Mouse (Mus musculus) heart, embryonic 12.5 days (tissue): ENCODE measurements around the gene Aox3. TPM values are rescaled to one million over a fixed set of nuclear protein-coding genes. Genes with fewer than 3 reads are reported as not detected.
A peak's percentile ranks its signal among the peaks of the same experiment; 100 is the strongest.

Source experiments
- ATAC-seq: fragments of 200-750 bp; cut with Nextera tagmentation; 2 replicates; pipeline ENCODE4 v1.8.0; 2017; ENCODE audit warnings: moderate TSS enrichment, moderate library complexity; ENCODE audit not compliant: insufficient number of reproducible peaks, low FRiP score
- H3K27ac ChIP-seq: fragments of 300-500 bp; sonication (generic); 2 replicates; pipeline ENCODE4 v1.5.1; 2016; ENCODE audit warnings: mild to moderate bottlenecking, moderate library complexity; ENCODE audit not compliant: poor library complexity, severe bottlenecking
- H3K27me3 ChIP-seq: fragments of 300-500 bp; sonication (generic); replicated peaks from 2 replicates; pipeline ENCODE4 v1.6.1; 2016; ENCODE audit warnings: mild to moderate bottlenecking, moderate library complexity
- H3K36me3 ChIP-seq: fragments of 300-500 bp; sonication (generic); 2 replicates; pipeline ENCODE4 v1.6.1; 2016; ENCODE audit warnings: mild to moderate bottlenecking, moderate library complexity
- H3K4me1 ChIP-seq: fragments of 300-500 bp; sonication (generic); replicated peaks from 2 replicates; pipeline ENCODE4 v1.6.1; 2016; ENCODE audit warnings: mild to moderate bottlenecking
- H3K4me2 ChIP-seq: fragments of 300-500 bp; sonication (generic); 2 replicates; pipeline ENCODE4 v1.6.1; 2016; ENCODE audit warnings: mild to moderate bottlenecking, moderate library complexity
- H3K4me3 ChIP-seq: fragments of 300-500 bp; sonication (generic); 2 replicates; pipeline ENCODE4 v1.5.1; 2016; ENCODE audit warnings: mild to moderate bottlenecking
- H3K9ac ChIP-seq: fragments of 300-500 bp; sonication (generic); 2 replicates; pipeline ENCODE4 v1.6.1; 2016; ENCODE audit warnings: mild to moderate bottlenecking, moderate library complexity
- H3K9me3 ChIP-seq: fragments of 300-500 bp; sonication (generic); replicated peaks from 2 replicates; pipeline ENCODE4 v1.6.1; 2016; ENCODE audit warnings: mild to moderate bottlenecking, moderate library complexity
- WGBS: fragments of 180-500 bp; shearing (Covaris S2); methylation state at CpG from one replicate; pipeline ENCODE4 v1.1.7; 2016; 5-methylcytosine and 5-hydroxymethylcytosine counted together
- polyA plus RNA-seq: library from polyadenylated mRNA; unstranded; fragments of >200 nt; fragmentation: Nextera tagmentation; extraction: Ambion mirVana; gene quantifications from 2 replicates; pipeline ENCODE4 v1.2.1, GENCODE M21; 2016

Gene Aox3
- polyA plus RNA-seq, 1 experiment from 2014 or later: not detected

DNA sequence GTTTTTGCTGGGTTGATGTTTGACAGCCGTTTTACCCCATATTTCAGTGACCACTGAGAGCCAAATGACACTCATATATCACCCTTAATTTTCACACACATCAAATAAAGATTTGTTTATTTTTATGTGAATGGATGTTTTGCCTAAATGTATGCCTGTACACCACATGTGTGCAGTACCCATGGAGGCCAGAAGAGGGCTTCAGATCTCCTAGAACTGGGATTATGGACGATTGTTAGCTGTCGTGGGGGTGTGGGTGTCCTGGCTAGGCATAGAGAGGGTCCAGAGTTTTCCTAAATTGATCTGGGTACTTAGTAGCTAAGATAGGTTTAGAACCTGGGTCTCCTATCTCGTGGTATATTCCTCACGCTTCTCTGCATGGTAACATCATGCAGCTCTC is 27.7 kb downstream of the Aox3 start:
- Histone ChIP-seq H3K27ac (no peak overlapping the region), H3K36me3 (no peaks in the 10 kb centered on the region), H3K9ac (no peak overlapping the region), H3K4me3 (no peak overlapping the region), H3K27me3 (no peaks in the 10 kb centered on the region; the same call in 1 of the 2 replicates), H3K4me1 (0 out of 2 replicates have a peak, but pooled peaks cover 4% of the 10 kb centered on the region), H3K9me3 (peaks cover 8% of the 10 kb centered on the region; the same call in 1 of the 2 replicates), H3K4me2 (no peak overlapping the region)
- no peak for ATAC-seq
- 78% methylated on average over 5 of the region's 5 CpGs for WGBS

DNA sequence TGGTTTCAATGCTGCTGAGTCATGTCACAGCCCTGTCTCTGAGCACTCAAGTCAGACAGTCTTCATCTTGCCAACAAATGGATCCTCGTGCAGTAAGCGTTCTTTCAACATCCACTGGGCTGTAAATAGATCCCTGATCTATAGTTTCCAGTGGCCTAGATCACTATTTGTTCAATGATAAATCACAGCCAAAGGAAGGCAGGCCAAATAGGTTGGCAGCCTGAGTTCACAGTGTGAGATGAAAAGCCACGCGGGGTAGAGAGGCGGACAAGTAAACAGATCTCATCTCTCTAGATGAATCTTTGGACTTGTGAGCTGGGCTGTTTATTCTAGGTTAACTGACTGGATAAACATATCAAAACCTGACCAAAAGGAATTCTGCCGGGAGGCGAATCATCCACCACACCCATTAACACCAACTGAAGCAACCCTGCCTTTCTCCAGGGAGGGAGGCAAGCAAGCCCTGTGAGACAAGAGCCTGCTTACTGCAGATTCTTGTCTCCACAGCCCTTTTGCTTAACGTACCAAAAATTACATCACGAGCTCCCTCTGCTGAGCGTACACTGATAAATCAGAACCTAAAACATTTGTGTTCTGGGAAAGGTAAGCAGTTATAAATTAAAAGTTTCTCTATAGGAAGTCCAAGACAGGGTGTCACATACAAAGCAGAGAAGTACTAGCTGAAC is 31.6 kb downstream of the Aox3 start:
- no peaks in the 10 kb centered on the region for H3K4me1 ChIP-seq
- 58% methylated on average over 10 of the region's 10 CpGs for WGBS

DNA sequence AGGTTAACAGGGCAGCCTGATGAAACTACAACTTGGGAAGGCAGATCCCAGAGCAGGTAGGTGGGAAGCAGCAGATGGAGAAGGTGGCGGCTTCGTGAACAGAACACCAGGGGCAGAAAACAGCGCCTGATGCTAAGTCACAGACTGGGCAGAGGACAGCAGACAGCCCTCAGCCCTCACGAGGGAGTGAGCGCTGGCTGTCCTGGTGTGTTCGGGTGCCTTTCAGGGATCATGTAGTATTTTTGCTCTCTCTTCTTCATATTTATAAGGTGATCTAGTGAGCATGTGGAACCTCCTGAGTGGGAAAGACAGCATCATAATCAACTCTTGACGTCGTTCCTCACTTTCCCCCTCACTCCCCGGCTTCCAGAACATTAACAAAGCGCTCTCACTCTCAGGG is 33.1 kb downstream of the Aox3 start:
- no peak overlapping the region for H3K4me2 ChIP-seq
- H3K27me3 ChIP-seq: no peaks in the 10 kb centered on the region; the same call in none of the 2 replicates
- no peak for ATAC-seq
- H3K9me3 ChIP-seq: no peaks in the 10 kb centered on the region
- no peaks in the 10 kb centered on the region for H3K36me3 ChIP-seq
- no peak overlapping the region for H3K4me3 ChIP-seq
- no peaks in the 10 kb centered on the region for H3K4me1 ChIP-seq
- no peak overlapping the region for H3K27ac ChIP-seq
- 83% methylated on average over 10 of the region's 10 CpGs for WGBS
- H3K9ac ChIP-seq: no peak overlapping the region

More for the DNA sequence above, 31.6 kb downstream of the Aox3 start:
- Histone ChIP-seq H3K4me3 (no peak overlapping the region), H3K27ac (no peak overlapping the region), H3K27me3 (no peaks in the 10 kb centered on the region; the same call in none of the 2 replicates), H3K4me2 (no peak overlapping the region), H3K9ac (no peak overlapping the region), H3K36me3 (no peaks in the 10 kb centered on the region), H3K9me3 (peaks cover 1% of the 10 kb centered on the region; the same call in 1 of the 2 replicates)
- ATAC-seq: no peak

DNA sequence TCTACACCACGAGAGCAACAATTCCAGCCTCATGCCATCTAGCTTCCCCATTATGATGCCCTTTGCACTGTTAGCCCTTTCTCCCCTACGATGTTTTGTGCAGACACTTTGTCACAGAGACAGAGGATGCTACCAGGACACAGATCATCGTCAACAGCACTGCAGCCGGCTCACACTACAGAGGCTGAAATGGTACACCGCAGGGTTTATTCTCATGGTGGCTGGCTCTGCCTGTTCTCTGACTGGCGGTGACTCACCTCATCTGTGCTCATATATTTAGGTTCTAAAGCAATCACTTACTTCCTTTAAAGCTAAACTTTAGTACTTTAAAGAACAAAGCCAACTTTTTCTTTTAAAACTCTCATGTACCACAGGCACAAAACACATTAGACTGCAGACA is 34.8 kb downstream of the Aox3 start:
- H3K4me1 ChIP-seq: no peaks in the 10 kb centered on the region
- ATAC-seq: no peak
- no peak overlapping the region for H3K9ac ChIP-seq
- 68% methylated on average over 6 of the region's 6 CpGs for WGBS
- no peak overlapping the region for H3K4me2 ChIP-seq
- H3K27ac ChIP-seq: no peak overlapping the region
- no peak overlapping the region for H3K4me3 ChIP-seq
- H3K9me3 ChIP-seq: no peaks in the 10 kb centered on the region
- no peaks in the 10 kb centered on the region for H3K36me3 ChIP-seq
- H3K27me3 ChIP-seq: no peaks in the 10 kb centered on the region; the same call in none of the 2 replicates

- Histone ChIP-seq H3K4me2 (no peak overlapping the region), H3K9me3 (no peaks in the 10 kb centered on the region), H3K27ac (no peak overlapping the region), H3K27me3 (no peaks in the 10 kb centered on the region; the same call in 1 of the 2 replicates), H3K36me3 (no peaks in the 10 kb centered on the region), H3K9ac (no peak overlapping the region), H3K4me3 (no peak overlapping the region), H3K4me1 (no peaks in the 10 kb centered on the region)
- 51% methylated on average over 8 of the region's 8 CpGs for WGBS
- no peak for ATAC-seq
These were observed 39.3 kb downstream of the Aox3 start for GRCm38 (mm10) chr1:58152247-58152646.

DNA sequence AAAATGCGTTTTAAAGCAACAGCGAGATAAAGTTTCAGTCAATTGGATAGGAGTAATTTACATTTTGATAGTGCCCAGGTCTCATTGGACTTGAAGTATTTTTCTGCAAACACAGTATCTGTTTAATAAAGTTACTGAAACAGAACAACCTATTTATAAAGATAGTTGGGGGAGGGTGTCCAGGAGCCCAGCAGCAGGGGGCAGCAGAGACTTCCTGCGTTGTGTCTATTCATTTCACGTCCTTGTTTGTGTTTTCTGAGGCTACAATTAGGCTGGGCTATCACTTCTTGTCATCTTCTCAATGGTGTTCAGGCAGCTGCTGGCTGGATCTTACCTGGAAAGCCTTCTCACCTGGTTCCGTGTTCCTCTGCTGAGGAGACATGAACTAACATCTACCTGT is 43.8 kb downstream of the Aox3 start:
- Histone ChIP-seq H3K4me1 (no peaks in the 10 kb centered on the region), H3K4me2 (no peak overlapping the region), H3K9ac (no peak overlapping the region), H3K4me3 (no peak overlapping the region), H3K9me3 (no peaks in the 10 kb centered on the region), H3K36me3 (no peaks in the 10 kb centered on the region), H3K27me3 (no peaks in the 10 kb centered on the region), H3K27ac (no peak overlapping the region)
- ATAC-seq: no peak
- 48% methylated on average over 5 of the region's 5 CpGs for WGBS

- ATAC-seq: no peak
- no peak overlapping the region for H3K4me3 ChIP-seq
- no peaks in the 10 kb centered on the region for H3K4me1 ChIP-seq
- H3K27me3 ChIP-seq: peaks cover 7% of the 10 kb centered on the region; the same call in 1 of the 2 replicates
- no peak overlapping the region for H3K4me2 ChIP-seq
- 72% methylated on average over 6 of the region's 6 CpGs for WGBS
- H3K9ac ChIP-seq: no peak overlapping the region
- H3K9me3 ChIP-seq: no peaks in the 10 kb centered on the region
- H3K27ac ChIP-seq: no peak overlapping the region
- H3K36me3 ChIP-seq: no peaks in the 10 kb centered on the region
These were observed 57.0 kb downstream of the Aox3 start for GRCm38 (mm10) chr1:58169893-58170292.

GRCm38 (mm10) chr1:58188514-58189175 is 75.7 kb downstream of the Aox3 start:
- no peak overlapping the region for H3K4me3 ChIP-seq
- H3K27me3 ChIP-seq: no peaks in the 10 kb centered on the region
- 62% methylated on average over 5 of the region's 5 CpGs for WGBS
- no peaks in the 10 kb centered on the region for H3K4me1 ChIP-seq
- no peak overlapping the region for H3K27ac ChIP-seq
- no peaks in the 10 kb centered on the region for H3K9me3 ChIP-seq
- H3K4me2 ChIP-seq: no peak overlapping the region
- no peak for ATAC-seq
- no peaks in the 10 kb centered on the region for H3K36me3 ChIP-seq
- no peak overlapping the region for H3K9ac ChIP-seq

DNA sequence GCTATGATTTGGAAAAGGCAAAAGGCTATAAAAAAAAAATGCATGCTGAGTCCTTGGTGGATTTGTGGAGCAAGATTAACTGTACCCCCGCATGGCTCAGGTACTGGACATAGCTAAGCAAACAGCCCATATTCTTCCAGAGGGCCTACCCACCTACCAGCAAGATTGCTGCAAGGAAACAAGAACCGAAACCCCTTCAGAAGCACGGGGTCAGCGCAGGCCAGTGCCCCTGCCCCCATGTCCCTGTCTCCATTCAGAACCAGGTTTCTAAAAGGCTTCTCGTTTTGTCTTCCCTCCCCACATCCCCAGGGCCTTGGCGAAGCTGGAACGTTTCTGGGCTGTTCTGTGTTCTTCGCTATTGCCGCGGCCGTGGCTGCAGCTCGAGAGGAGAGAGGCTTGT is 81.4 kb downstream of the Aox3 start:
- 87% methylated on average over 12 of the region's 12 CpGs for WGBS
- H3K36me3 ChIP-seq: no peaks in the 10 kb centered on the region
- H3K27ac ChIP-seq: no peak overlapping the region
- H3K9ac ChIP-seq: no peak overlapping the region
- no peak for ATAC-seq
- no peak overlapping the region for H3K4me2 ChIP-seq
- H3K9me3 ChIP-seq: no peaks in the 10 kb centered on the region
- H3K4me3 ChIP-seq: no peak overlapping the region
- 0 out of 2 replicates have a peak, but pooled peaks cover 3% of the 10 kb centered on the region for H3K27me3 ChIP-seq
- H3K4me1 ChIP-seq: peaks cover 11% of the 10 kb centered on the region; the same call in 1 of the 2 replicates

GRCm38 (mm10) chr1:58194988-58195387 is 82.1 kb downstream of the Aox3 start:
- Histone ChIP-seq H3K27me3 (0 out of 2 replicates have a peak, but pooled peaks cover 3% of the 10 kb centered on the region), H3K9ac (no peak overlapping the region), H3K27ac (no peak overlapping the region), H3K9me3 (no peaks in the 10 kb centered on the region), H3K36me3 (no peaks in the 10 kb centered on the region), H3K4me2 (no peak overlapping the region), H3K4me1 (peaks cover 11% of the 10 kb centered on the region; the same call in 1 of the 2 replicates), H3K4me3 (no peak overlapping the region)
- WGBS: 74% methylated on average over 3 of the region's 3 CpGs
- no peak for ATAC-seq

DNA sequence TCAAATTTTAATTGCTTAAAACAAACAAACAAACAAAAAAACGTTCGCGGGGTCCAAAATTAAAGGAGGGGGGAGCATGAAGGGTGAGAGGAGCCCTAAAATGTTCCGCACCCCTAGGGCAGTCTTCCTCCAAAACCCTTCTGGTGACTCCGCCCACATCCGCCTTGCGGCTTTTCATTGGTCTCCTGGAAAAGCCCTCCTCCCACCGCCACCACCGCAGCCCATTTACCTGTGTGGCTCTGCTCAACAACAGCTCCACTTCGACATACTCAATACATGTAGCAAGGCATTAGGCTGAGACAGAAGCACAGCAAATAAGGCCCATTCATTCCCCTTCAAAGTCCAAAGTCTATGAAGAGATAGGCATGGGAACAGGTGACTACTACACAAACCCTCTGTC is 82.6 kb downstream of the Aox3 start:
- no peak for ATAC-seq
- no peak overlapping the region for H3K9ac ChIP-seq
- no peak overlapping the region for H3K27ac ChIP-seq
- H3K4me2 ChIP-seq: peak overlapping the region; percentile 30; the same call in 1 of the 2 replicates
- H3K27me3 ChIP-seq: 0 out of 2 replicates have a peak, but pooled peaks cover 3% of the 10 kb centered on the region
- no peak overlapping the region for H3K4me3 ChIP-seq
- 19% methylated on average over 10 of the region's 10 CpGs for WGBS
- peaks cover 11% of the 10 kb centered on the region; the same call in 1 of the 2 replicates for H3K4me1 ChIP-seq
- no peaks in the 10 kb centered on the region for H3K36me3 ChIP-seq
- no peaks in the 10 kb centered on the region for H3K9me3 ChIP-seq
